Mouse (Mus musculus) midbrain, postnatal 0 days (tissue): ENCODE data around the gene Psme1. TPM values are rescaled to one million over a fixed set of nuclear protein-coding genes. Genes with fewer than 3 reads are reported as not detected.

Experiments used
- ATAC-seq: fragments of 200-750 bp; cut with Nextera tagmentation; 2 replicates; pipeline ENCODE4 v1.8.0; 2017; ENCODE audit warnings: moderate number of reproducible peaks, mild to moderate bottlenecking, moderate TSS enrichment, moderate library complexity; ENCODE audit not compliant: low FRiP score
- DNase-seq: peaks from one replicate; pipeline ENCODE4 v3.0.0-alpha.2; 2015; ENCODE audit warnings: low spot score
- H3K27ac ChIP-seq: fragments of 300-500 bp; sonication (generic); 2 replicates; pipeline ENCODE4 v1.5.1; 2014; ENCODE audit warnings: low read depth, mild to moderate bottlenecking, low read length, mixed read lengths
- H3K27me3 ChIP-seq: fragments of 300-500 bp; sonication (generic); 2 replicates; pipeline ENCODE4 v1.6.1; 2014; ENCODE audit warnings: low read length, control low read depth, mixed read lengths; ENCODE audit not compliant: insufficient read depth
- H3K36me3 ChIP-seq: fragments of 300-500 bp; sonication (generic); 2 replicates; pipeline ENCODE4 v1.6.1; 2014; ENCODE audit warnings: low read length, control low read depth, mixed read lengths; ENCODE audit not compliant: insufficient read depth
- H3K4me1 ChIP-seq: fragments of 300-500 bp; sonication (generic); 2 replicates; pipeline ENCODE4 v1.6.1; 2014; ENCODE audit warnings: mild to moderate bottlenecking, control low read depth, antibody characterized with exemption, low read length, mixed read lengths; ENCODE audit not compliant: insufficient read depth
- H3K4me2 ChIP-seq: fragments of 300-500 bp; sonication (generic); 2 replicates; pipeline ENCODE4 v1.6.1; 2014; ENCODE audit warnings: low read depth, mild to moderate bottlenecking, low read length, mixed read lengths; ENCODE audit not compliant: poor library complexity, severe bottlenecking
- H3K4me3 ChIP-seq: fragments of 300-500 bp; sonication (generic); 2 replicates; pipeline ENCODE4 v1.5.1; 2014; ENCODE audit warnings: low read depth, mild to moderate bottlenecking, low read length, moderate library complexity
- H3K9ac ChIP-seq: fragments of 300-500 bp; sonication (generic); replicated peaks from 2 replicates; pipeline ENCODE4 v1.6.1; 2014; ENCODE audit warnings: mild to moderate bottlenecking, low read length, moderate library complexity, mixed read lengths; ENCODE audit not compliant: poor library complexity, severe bottlenecking
- H3K9me3 ChIP-seq: fragments of 300-500 bp; sonication (generic); 2 replicates; pipeline ENCODE4 v1.6.1; 2016; ENCODE audit warnings: low read length, control low read depth
- CTCF ChIP-seq: IDR thresholded peaks from 2 replicates; pipeline ENCODE4 v1.5.1; 2016; ENCODE audit warnings: antibody characterized with exemption, mild to moderate bottlenecking
- WGBS: fragments of 180-500 bp; shearing (Covaris S2); extraction: QIAGEN DNeasy Blood & Tissue Kit; methylation state at CpG from one replicate; pipeline ENCODE4 v1.1.7; 2014; 5-methylcytosine and 5-hydroxymethylcytosine counted together
- polyA plus RNA-seq: library from polyadenylated mRNA; unstranded; fragments of >200 nt; fragmentation: Nextera tagmentation; extraction: Ambion mirVana; gene quantifications from 2 replicates; pipeline ENCODE4 v1.2.1, GENCODE M21; 2015
- total RNA-seq: library from RNA; depleted of rRNA; stranded (reverse); fragments of >200 nt; gene quantifications from 2 replicates; pipeline ENCODE4 v1.2.3, GENCODE M21; 2014

Gene Psme1
- total and polyA plus RNA-seq, 2 experiments from 2014 or later = 119 to 268 TPM

- Histone ChIP-seq H3K9ac (no peak overlapping the region), H3K36me3 (peaks cover 48% of the 10 kb centered on the region), H3K4me1 (0 out of 2 replicates have a peak, but pooled peaks cover 2% of the 10 kb centered on the region), H3K4me3 (no peak overlapping the region), H3K9me3 (no peaks in the 10 kb centered on the region), H3K4me2 (no peak overlapping the region), H3K27ac (no peak overlapping the region), H3K27me3 (no peaks in the 10 kb centered on the region)
- ATAC-seq (no peak), DNase-seq (no peak)
- WGBS = 70% methylated on average over 9 of the region's 9 CpGs
- TF ChIP-seq CTCF = no peak
Measured at GRCm38 (mm10) chr14:55544334-55544733, 33.6 kb upstream of the Psme1 start.

GRCm38 (mm10) chr14:55550191-55550590 lies 27.7 kb upstream of the Psme1 start:
- H3K27ac ChIP-seq = no peak overlapping the region
- H3K9me3 ChIP-seq = no peaks in the 10 kb centered on the region
- no peaks in the 10 kb centered on the region for H3K27me3 ChIP-seq
- no peak for DNase-seq
- 80% methylated on average over 6 of the region's 6 CpGs for WGBS
- H3K9ac ChIP-seq = no peak overlapping the region
- no peaks in the 10 kb centered on the region for H3K4me1 ChIP-seq
- no peak for ATAC-seq
- TF ChIP-seq CTCF = no peak
- H3K36me3 ChIP-seq = peaks cover 42% of the 10 kb centered on the region
- no peak overlapping the region for H3K4me3 ChIP-seq
- no peak overlapping the region for H3K4me2 ChIP-seq

GRCm38 (mm10) chr14:55551347-55551746 lies 26.6 kb upstream of the Psme1 start:
- no peak for TF ChIP-seq CTCF
- no peak overlapping the region for H3K9ac ChIP-seq
- 69% methylated on average over 5 of the region's 5 CpGs for WGBS

GRCm38 (mm10) chr14:55551794-55552193 lies 26.1 kb upstream of the Psme1 start:
- ATAC-seq (no peak), DNase-seq (no peak)
- no peak overlapping the region for H3K4me2 ChIP-seq
- H3K4me1 ChIP-seq = no peaks in the 10 kb centered on the region
- H3K36me3 ChIP-seq = peaks cover 28% of the 10 kb centered on the region
- WGBS = 92% methylated on average over 8 of the region's 8 CpGs
- H3K4me3 ChIP-seq = no peak overlapping the region
- no peak overlapping the region for H3K27ac ChIP-seq
- no peaks in the 10 kb centered on the region for H3K27me3 ChIP-seq
- H3K9ac ChIP-seq = no peak overlapping the region
- no peaks in the 10 kb centered on the region for H3K9me3 ChIP-seq
- no peak for TF ChIP-seq CTCF

More at GRCm38 (mm10) chr14:55551347-55551746, 26.6 kb upstream of the Psme1 start:
- ATAC-seq (no peak), DNase-seq (no peak)
- no peak overlapping the region for H3K4me3 ChIP-seq
- no peaks in the 10 kb centered on the region for H3K4me1 ChIP-seq
- peaks cover 32% of the 10 kb centered on the region for H3K36me3 ChIP-seq
- H3K4me2 ChIP-seq = no peak overlapping the region
- no peaks in the 10 kb centered on the region for H3K27me3 ChIP-seq
- no peak overlapping the region for H3K27ac ChIP-seq
- H3K9me3 ChIP-seq = no peaks in the 10 kb centered on the region

GRCm38 (mm10) chr14:55554635-55555034 lies 23.3 kb upstream of the Psme1 start:
- ATAC-seq = no peak
- Histone ChIP-seq H3K9ac (no peak overlapping the region), H3K4me3 (no peak overlapping the region), H3K4me2 (no peak overlapping the region), H3K36me3 (peaks cover 9% of the 10 kb centered on the region), H3K4me1 (no peaks in the 10 kb centered on the region), H3K9me3 (no peaks in the 10 kb centered on the region), H3K27ac (no peak overlapping the region), H3K27me3 (no peaks in the 10 kb centered on the region)
- TF ChIP-seq CTCF = no peak
- DNase-seq = no peak

GRCm38 (mm10) chr14:55555788-55556187 lies 22.1 kb upstream of the Psme1 start:
- DNase-seq (no peak), ATAC-seq (no peak)
- no peak overlapping the region for H3K4me2 ChIP-seq
- no peaks in the 10 kb centered on the region for H3K27me3 ChIP-seq
- no peak overlapping the region for H3K27ac ChIP-seq
- no peak overlapping the region for H3K4me3 ChIP-seq
- H3K4me1 ChIP-seq = no peaks in the 10 kb centered on the region
- no peak for TF ChIP-seq CTCF
- peaks cover 9% of the 10 kb centered on the region; the same call in 1 of the 2 replicates for H3K36me3 ChIP-seq
- H3K9ac ChIP-seq = no peak overlapping the region
- WGBS = 79% methylated on average over 3 of the region's 3 CpGs
- no peaks in the 10 kb centered on the region for H3K9me3 ChIP-seq
